Mouse (Mus musculus) neural tube, embryonic 13.5 days (tissue): ENCODE data around the gene Sec13. TPM values are rescaled to one million over a fixed set of nuclear protein-coding genes. Genes with fewer than 3 reads are reported as not detected.
A peak's percentile ranks its signal among the peaks of the same experiment; 100 is the strongest.

ENCODE experiments used
- ATAC-seq: fragments of 200-750 bp; cut with Nextera tagmentation; 2 replicates; pipeline ENCODE4 v1.8.0; 2017; ENCODE audit warnings: low read depth, mild to moderate bottlenecking, moderate TSS enrichment, moderate library complexity
- H3K27ac ChIP-seq: fragments of 300-500 bp; sonication (generic); replicated peaks from 2 replicates; pipeline ENCODE4 v1.5.1; 2015; ENCODE audit warnings: moderate library complexity, mild to moderate bottlenecking, inconsistent platforms
- H3K27me3 ChIP-seq: fragments of 300-500 bp; sonication (generic); 2 replicates; pipeline ENCODE4 v1.6.1; 2015; ENCODE audit warnings: mild to moderate bottlenecking, inconsistent platforms
- H3K36me3 ChIP-seq: fragments of 300-500 bp; sonication (generic); 2 replicates; pipeline ENCODE4 v1.6.1; 2015; ENCODE audit warnings: mild to moderate bottlenecking, inconsistent platforms
- H3K4me1 ChIP-seq: fragments of 300-500 bp; sonication (generic); replicated peaks from 2 replicates; pipeline ENCODE4 v1.6.1; 2015; ENCODE audit warnings: inconsistent platforms
- H3K4me2 ChIP-seq: fragments of 300-500 bp; sonication (generic); 2 replicates; pipeline ENCODE4 v1.6.1; 2015; ENCODE audit warnings: inconsistent platforms, mild to moderate bottlenecking, moderate library complexity
- H3K4me3 ChIP-seq: fragments of 300-500 bp; sonication (generic); 2 replicates; pipeline ENCODE4 v1.5.1; 2015; ENCODE audit warnings: mild to moderate bottlenecking, inconsistent platforms
- H3K9ac ChIP-seq: fragments of 300-500 bp; sonication (generic); 2 replicates; pipeline ENCODE4 v1.6.1; 2015; ENCODE audit warnings: moderate library complexity, mild to moderate bottlenecking, inconsistent platforms
- H3K9me3 ChIP-seq: fragments of 300-500 bp; sonication (generic); 2 replicates; pipeline ENCODE4 v1.6.1; 2016; ENCODE audit warnings: inconsistent platforms
- WGBS: fragments of 180-500 bp; shearing (Covaris S2); methylation state at CpG from one replicate; pipeline ENCODE4 v1.1.7; 2015; 5-methylcytosine and 5-hydroxymethylcytosine counted together
- polyA plus RNA-seq: library from polyadenylated mRNA; unstranded; fragments of >200 nt; fragmentation: Nextera tagmentation; extraction: Ambion mirVana; gene quantifications from 2 replicates; pipeline ENCODE4 v1.2.1, GENCODE M21; 2015

Sec13 gene
- polyA plus RNA-seq, 1 experiment from 2014 or later = 218 TPM

DNA sequence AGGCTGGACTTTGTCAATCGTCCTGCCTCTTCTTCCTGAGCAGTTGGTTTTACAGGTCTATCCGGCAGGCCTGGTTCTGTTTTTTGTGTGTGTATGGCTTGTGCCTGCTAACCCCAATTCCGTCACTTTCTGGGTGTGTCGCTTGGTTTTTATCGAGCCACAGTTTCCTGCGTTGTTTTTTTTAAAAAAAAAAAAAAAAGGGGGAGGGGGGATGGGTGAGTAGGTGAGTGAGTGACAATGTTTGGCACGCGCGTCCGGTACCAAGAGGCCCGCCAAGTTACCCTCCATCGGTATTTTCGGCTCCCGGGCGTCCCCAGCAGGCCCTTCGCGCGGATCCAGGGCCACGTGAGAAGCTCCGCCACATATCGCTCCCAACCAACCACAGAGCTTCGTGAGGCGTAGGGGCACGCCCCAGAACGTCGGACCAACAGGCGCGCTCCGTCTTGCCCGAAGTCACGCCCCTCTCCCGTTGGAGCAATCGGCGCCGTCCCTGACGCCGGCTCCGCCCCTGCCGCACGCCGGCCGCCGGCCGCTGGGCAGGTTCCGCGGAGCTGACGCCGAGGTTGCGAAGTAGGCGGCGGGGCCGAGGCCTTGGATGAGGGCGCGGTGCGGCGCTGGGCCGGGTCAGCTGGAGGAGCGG, 43.8 kb downstream of the Sec13 start, which contains the start of gene Tatdn2:
TSS of gene Tatdn2 (plus strand) at position 469 of the 640 bp plus-strand sequence.
- ATAC-seq = peak; percentile 99
- peaks cover 22% of the 10 kb centered on the region for H3K36me3 ChIP-seq
- peak within 1 kb of the TSS; percentile 71 for H3K4me3 ChIP-seq
- H3K4me1 ChIP-seq = peaks cover 36% of the 10 kb centered on the region
- H3K27ac ChIP-seq = peak within 1 kb of the TSS; percentile 91
- peak within 1 kb of the TSS; percentile 88 for H3K9ac ChIP-seq
- H3K4me2 ChIP-seq = peak within 1 kb of the TSS; percentile 98
- no peaks in the 10 kb centered on the region for H3K27me3 ChIP-seq
- no peaks in the 10 kb centered on the region for H3K9me3 ChIP-seq
- under 1% methylated on average over 58 of the region's 58 CpGs for WGBS

DNA sequence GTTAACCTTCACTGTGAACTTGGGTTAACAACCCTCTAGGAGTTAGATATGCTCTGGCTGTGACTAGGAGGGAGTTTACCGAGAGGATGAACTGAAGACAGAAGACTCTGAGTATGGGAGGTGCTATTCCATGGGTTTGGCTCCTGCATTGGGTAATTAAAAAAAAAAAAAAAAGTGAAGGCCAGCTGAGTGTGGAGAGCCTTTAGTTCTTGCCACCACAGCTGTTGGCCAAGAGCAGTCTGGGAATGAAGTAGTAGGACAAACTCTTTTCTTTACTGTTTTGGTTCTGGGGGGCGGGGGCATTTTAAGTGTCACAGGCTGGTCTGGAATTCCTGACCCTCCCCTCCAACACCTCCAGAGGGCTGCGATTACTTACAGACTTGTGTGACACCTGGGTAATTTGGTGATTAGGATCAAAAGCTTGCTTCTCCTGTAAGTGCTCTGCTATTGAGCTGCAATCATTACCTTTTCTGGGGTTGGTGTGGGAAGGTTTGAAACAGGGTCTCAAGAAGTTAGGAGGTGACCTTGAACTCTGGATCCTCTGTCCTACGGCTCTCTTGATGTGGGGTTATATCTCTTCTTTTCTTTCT, 44.7 kb downstream of the Sec13 start:
- WGBS = 68% methylated on average over 4 of the region's 4 CpGs
- Histone ChIP-seq H3K36me3 (peaks cover 15% of the 10 kb centered on the region; the same call in 1 of the 2 replicates), H3K9me3 (no peaks in the 10 kb centered on the region), H3K4me2 (peak overlapping the region; percentile 98), H3K9ac (peak overlapping the region; percentile 63), H3K4me1 (peaks cover 38% of the 10 kb centered on the region), H3K4me3 (peak overlapping the region; percentile 71), H3K27me3 (no peaks in the 10 kb centered on the region), H3K27ac (no peak overlapping the region; the same call in 1 of the 2 replicates)
- no peak for ATAC-seq

DNA sequence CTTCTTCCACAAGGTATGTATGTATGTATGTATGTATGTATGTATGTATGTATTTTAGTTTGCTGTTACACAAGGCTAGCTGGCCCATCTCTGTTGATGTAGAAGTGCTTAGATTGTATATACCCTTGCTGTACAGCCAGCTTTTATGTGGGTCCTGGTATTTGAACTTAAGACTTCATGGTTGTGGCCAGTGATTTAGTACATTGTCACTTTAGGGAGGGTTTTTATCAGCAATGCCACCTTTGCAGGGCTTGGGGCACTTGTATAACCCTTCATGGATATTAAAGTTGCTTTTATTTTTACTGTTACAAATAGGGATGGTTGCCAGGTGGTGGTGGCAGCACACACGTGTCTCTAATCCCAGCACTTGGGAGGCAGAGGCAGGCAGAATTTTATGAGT, 45.3 kb downstream of the Sec13 start:
- Histone ChIP-seq H3K4me2 (no peak overlapping the region), H3K4me3 (no peak overlapping the region), H3K9ac (no peak overlapping the region), H3K27me3 (no peaks in the 10 kb centered on the region), H3K36me3 (peaks cover 9% of the 10 kb centered on the region; the same call in 1 of the 2 replicates), H3K9me3 (no peaks in the 10 kb centered on the region), H3K4me1 (peaks cover 42% of the 10 kb centered on the region), H3K27ac (no peak overlapping the region)
- 88% methylated on average over 1 of the region's 1 CpGs for WGBS
- ATAC-seq = no peak

DNA sequence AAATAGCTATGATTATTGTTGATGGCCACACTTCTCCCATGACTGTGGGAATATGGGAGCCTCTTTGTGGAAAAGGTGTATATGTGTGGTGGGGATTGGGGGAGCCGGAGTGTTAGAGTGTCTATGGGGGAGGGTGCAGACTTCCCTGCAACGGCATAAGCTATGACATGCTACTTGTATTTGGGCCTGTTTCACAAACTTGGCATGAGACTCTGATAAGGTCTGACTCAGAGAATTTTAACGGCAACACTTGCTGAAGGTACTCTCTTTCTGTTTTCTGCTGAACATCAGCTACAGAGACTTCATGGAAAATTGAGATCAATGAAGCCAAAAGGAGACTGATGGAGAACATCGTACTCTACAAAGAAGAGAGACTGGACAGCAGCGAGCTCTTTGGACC, 47.2 kb downstream of the Sec13 start:
- Histone ChIP-seq H3K4me2 (no peak overlapping the region), H3K9me3 (no peaks in the 10 kb centered on the region), H3K27me3 (no peaks in the 10 kb centered on the region), H3K4me3 (no peak overlapping the region), H3K9ac (no peak overlapping the region), H3K4me1 (peaks cover 29% of the 10 kb centered on the region), H3K36me3 (no peaks in the 10 kb centered on the region), H3K27ac (no peak overlapping the region)
- ATAC-seq = no peak
- WGBS = 96% methylated on average over 5 of the region's 5 CpGs

DNA sequence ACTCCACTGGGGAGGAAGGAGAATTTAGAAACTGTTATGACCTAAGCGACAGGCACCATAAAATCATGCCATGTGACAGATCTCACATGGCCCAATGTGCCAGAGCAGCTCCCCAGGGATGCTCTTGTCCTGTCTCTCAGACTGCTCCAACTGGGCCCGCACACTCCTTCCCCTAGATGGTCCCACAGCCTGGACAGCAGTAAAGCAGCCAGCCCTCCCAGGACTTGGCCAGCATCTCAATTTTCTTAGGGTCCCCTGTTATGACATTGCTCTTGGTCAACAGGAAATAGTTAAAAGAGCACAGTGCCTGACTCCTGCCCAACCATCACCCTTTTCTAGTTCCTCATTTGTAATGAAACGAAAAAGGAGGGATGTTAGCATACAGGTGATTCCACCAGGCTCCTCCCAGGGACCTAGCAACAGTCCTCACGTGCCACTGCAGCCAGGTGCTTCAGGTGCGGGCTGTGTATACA, 47.8 kb downstream of the Sec13 start:
- H3K9me3 ChIP-seq = no peaks in the 10 kb centered on the region
- H3K27ac ChIP-seq = no peak overlapping the region
- no peak overlapping the region for H3K4me3 ChIP-seq
- no peak for ATAC-seq
- 84% methylated on average over 5 of the region's 5 CpGs for WGBS
- H3K4me2 ChIP-seq = no peak overlapping the region
- no peaks in the 10 kb centered on the region for H3K36me3 ChIP-seq
- peaks cover 23% of the 10 kb centered on the region for H3K4me1 ChIP-seq
- H3K27me3 ChIP-seq = no peaks in the 10 kb centered on the region
- no peak overlapping the region for H3K9ac ChIP-seq

DNA sequence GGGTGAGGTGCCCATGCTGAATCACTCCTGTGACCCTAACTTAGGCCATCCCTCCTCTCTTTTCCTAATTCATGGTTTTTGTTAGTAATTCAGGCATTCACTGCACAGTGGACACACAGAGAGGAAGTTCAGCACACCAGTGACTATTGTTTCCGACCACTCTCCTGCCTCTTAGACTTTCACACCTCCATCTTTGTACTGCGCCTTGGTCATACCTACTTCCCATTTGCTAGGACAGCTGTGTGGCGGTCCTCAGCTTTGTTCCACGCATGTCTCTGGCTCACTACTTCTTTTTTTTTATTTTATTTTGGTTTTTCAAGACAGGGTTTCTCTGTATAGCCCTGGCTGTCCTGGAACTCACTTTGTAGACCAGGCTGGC, 49.5 kb downstream of the Sec13 start:
- peak overlapping the region; percentile 46 for H3K9ac ChIP-seq
- H3K27ac ChIP-seq = peak overlapping the region; percentile 50
- no peaks in the 10 kb centered on the region for H3K9me3 ChIP-seq
- H3K4me3 ChIP-seq = no peak overlapping the region; the same call in 1 of the 2 replicates
- 73% methylated on average over 4 of the region's 4 CpGs for WGBS
- H3K27me3 ChIP-seq = no peaks in the 10 kb centered on the region
- H3K4me1 ChIP-seq = peaks cover 18% of the 10 kb centered on the region
- no peaks in the 10 kb centered on the region for H3K36me3 ChIP-seq
- H3K4me2 ChIP-seq = peak overlapping the region; percentile 40
- ATAC-seq = no peak

DNA sequence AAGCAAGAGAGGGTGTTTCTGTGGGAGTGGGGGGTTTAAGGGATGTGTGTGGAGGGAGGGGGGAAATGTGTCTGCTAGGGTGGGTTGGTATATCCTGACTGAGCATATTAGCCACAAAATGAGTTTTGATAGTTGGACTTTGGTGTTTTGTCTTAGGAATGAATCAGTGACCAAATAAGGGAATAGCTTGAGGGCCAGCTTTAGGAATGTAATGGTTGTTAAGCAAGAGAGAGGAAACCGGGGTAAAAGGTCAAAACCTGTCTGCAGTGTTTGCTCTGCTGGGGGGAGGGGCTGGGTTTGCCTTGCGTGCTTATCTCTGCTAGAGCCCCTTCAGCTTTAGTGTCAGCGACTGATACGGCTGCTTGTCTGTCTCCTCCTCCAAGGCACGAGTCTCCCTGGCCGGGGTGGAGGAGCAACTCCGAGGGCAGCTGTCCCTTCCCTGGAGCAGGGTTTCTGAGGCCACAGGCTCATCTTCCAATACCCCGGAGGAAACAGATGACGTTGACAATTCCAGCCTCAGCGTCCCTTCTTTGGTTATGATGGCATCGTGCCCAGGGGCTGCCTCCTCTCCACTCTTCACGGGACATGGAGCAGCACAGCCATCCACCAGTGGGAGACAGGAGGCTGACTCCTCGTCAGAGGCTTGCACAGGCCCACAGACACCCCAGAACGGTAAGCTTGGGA, 50.0 kb downstream of the Sec13 start:
- H3K27me3 ChIP-seq = no peaks in the 10 kb centered on the region
- peak overlapping the region; percentile 40 for H3K4me2 ChIP-seq
- peak overlapping the region; percentile 65 for H3K27ac ChIP-seq
- H3K9ac ChIP-seq = peak overlapping the region; percentile 46
- no peaks in the 10 kb centered on the region for H3K9me3 ChIP-seq
- 4% methylated on average over 14 of the region's 14 CpGs for WGBS
- peak; percentile 22; the same call in 1 of the 2 replicates for ATAC-seq
- no peak overlapping the region; the same call in 1 of the 2 replicates for H3K4me3 ChIP-seq
- H3K36me3 ChIP-seq = no peaks in the 10 kb centered on the region
- peaks cover 15% of the 10 kb centered on the region for H3K4me1 ChIP-seq

DNA sequence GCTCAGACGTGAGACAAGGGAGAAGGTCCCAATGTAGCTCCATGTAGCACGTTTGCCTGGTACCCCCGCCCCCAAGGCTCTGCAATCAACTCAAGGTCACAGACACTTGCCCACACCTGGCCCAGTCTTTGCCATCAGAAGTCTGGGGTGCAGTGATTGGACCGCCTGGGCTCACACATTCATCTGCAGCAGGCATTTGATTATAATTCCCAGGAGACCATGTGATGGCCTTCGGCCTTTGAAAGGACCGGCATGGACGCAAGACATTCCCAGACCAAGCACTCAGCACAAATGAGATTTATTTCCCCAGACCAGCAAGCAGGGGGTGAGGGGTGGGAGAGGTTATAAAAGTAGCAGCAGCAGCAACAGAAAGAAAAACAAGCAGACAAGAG, 50.5 kb downstream of the Sec13 start:
- H3K9ac ChIP-seq = no peak overlapping the region
- no peak overlapping the region for H3K4me3 ChIP-seq
- no peaks in the 10 kb centered on the region for H3K36me3 ChIP-seq
- ATAC-seq = peak; percentile 64; the same call in 1 of the 2 replicates
- peak overlapping the region; percentile 65 for H3K27ac ChIP-seq
- no peaks in the 10 kb centered on the region for H3K27me3 ChIP-seq
- H3K9me3 ChIP-seq = no peaks in the 10 kb centered on the region
- peak overlapping the region; percentile 40; the same call in 1 of the 2 replicates for H3K4me2 ChIP-seq
- H3K4me1 ChIP-seq = peaks cover 15% of the 10 kb centered on the region
- WGBS = 13% methylated on average over 7 of the region's 7 CpGs

DNA sequence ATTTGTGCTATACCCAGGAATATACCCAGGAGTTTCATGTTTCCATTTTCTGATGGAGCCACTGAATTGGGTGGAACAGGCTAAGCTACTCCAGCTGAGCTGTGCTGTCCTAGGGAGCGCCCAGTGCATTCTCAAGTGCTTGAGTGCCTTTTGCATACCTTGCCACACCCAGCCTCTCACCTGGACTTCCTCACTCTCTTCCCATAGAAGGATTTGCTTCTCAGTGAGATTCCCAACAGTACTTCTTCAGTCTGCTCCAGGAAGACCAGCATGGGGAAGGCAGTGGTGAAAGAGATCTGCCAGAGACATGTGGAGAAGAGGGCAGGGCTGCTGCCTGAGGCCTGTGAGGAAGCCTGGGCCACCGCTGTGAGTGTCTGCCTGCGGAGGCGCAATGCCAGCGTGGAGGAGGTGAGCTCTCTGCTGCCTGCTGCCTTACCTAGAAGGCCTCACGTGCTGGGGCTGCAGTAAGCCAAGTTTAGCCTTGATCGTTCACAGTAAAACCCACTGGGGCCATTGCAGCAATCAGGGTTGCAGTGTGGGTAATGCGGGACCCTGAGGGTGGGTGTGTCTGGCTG, 53.9 kb downstream of the Sec13 start:
- Histone ChIP-seq H3K4me1 (peaks cover 15% of the 10 kb centered on the region), H3K36me3 (no peaks in the 10 kb centered on the region), H3K9ac (no peak overlapping the region), H3K27ac (no peak overlapping the region), H3K9me3 (no peaks in the 10 kb centered on the region), H3K4me3 (no peak overlapping the region), H3K27me3 (no peaks in the 10 kb centered on the region), H3K4me2 (no peak overlapping the region)
- WGBS = 47% methylated on average over 8 of the region's 8 CpGs
- no peak for ATAC-seq

DNA sequence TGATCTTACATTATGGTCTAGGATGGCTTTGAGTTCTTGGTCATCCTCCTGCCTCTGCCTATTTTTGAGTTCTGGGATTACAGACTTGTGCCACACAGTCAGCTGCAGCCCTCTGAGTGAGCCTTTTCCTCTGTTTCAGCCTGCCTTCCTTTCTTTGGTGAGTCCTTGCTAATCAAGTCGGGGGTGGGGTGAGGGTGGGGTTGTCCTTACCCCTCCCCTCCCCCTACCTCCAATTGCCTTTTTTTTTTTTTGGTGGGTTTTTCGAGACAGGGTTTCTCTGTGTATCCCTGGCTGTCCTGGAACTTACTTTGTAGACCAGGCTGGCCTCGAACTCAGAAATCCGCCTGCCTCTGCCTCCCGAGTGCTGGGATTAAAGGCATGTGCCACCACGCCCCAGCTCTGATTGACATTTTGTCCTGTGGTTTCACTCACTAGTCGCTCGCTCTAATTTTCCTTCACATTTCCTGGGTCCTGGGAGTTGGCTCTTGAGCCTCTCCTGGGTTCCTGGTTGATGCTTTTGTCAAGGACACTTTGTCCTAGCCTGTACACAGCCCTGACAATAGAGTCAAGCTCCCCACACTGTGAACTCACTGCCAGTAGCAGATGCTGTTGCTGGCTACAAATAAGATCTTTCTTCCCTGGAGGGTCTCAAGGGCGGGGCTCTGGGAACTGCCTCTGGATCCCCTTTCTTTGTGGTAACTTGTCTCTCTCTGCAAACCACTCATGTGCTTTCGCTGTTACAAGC, 57.3 kb downstream of the Sec13 start:
- no peak overlapping the region for H3K4me2 ChIP-seq
- no peak overlapping the region for H3K27ac ChIP-seq
- 83% methylated on average over 10 of the region's 10 CpGs for WGBS
- no peak for ATAC-seq
- no peaks in the 10 kb centered on the region for H3K36me3 ChIP-seq
- H3K4me1 ChIP-seq = no peaks in the 10 kb centered on the region
- no peak overlapping the region for H3K9ac ChIP-seq
- no peaks in the 10 kb centered on the region for H3K9me3 ChIP-seq
- H3K27me3 ChIP-seq = no peaks in the 10 kb centered on the region
- no peak overlapping the region for H3K4me3 ChIP-seq

DNA sequence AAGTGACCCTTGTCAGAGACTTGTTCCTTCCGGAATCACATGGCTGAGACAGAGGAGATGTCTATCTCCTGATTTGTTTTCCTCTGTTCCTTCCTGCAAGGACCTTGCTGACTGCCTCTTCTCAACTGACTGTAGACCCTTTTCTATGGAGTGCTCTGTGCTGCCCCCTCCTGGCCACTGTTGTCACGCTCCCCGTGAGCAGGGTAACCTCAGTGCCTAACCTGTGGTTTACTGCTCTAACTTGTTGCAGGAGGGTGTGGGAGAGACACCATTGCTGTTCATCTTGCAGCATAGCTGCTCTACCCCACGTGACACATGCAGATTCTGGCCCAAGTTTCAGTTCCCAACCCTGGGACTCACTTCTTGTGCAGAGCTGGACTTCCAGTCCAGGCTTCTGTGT, 59.3 kb downstream of the Sec13 start:
- Histone ChIP-seq H3K27ac (no peak overlapping the region), H3K9me3 (no peaks in the 10 kb centered on the region), H3K36me3 (no peaks in the 10 kb centered on the region), H3K4me3 (no peak overlapping the region), H3K4me2 (no peak overlapping the region), H3K27me3 (no peaks in the 10 kb centered on the region), H3K9ac (no peak overlapping the region), H3K4me1 (no peaks in the 10 kb centered on the region)
- no peak; the same call in 1 of the 2 replicates for ATAC-seq
- WGBS = 17% methylated on average over 4 of the region's 4 CpGs
